Comparison of ENCODE assay signal across 25 mouse cellular contexts in genomic region chr19:40333081-40333480, GRCm38 (mm10).
"Had no signal": no experiment of that assay in that cellular context is flagged by ENCODE, and none has a peak within 500 bp of the region (broad histone marks: within the 10 kb centered on the region; RNA-seq: fewer than 3 reads in every experiment).

No protein-coding gene starts in this region.

- ATAC-seq: forebrain, embryonic 16.5 days; hindbrain, embryonic 16.5 days; inflammation-experienced regulatory T-cells, adult 6 months; intestine, embryonic 15.5 days; intestine, postnatal 0 days; liver, postnatal 0 days had no signal

- H3K27me3 ChIP-seq: heart, embryonic 15.5 days; hindbrain, embryonic 12.5 days; intestine, embryonic 15.5 days; limb, embryonic 12.5 days; liver, embryonic 13.5 days; liver, embryonic 15.5 days had no signal

- H3K27ac ChIP-seq: hindbrain, embryonic 10.5 days; hindbrain, embryonic 12.5 days; hindbrain, embryonic 14.5 days; intestine, embryonic 15.5 days; layer of hippocampus, adult 2 months; left cerebral cortex, adult 2 months; limb, embryonic 10.5 days; limb, embryonic 12.5 days; liver, embryonic 13.5 days; liver, embryonic 15.5 days had no signal

- H3K4me2 ChIP-seq: heart, embryonic 15.5 days; hindbrain, embryonic 12.5 days; hindbrain, embryonic 14.5 days; intestine, embryonic 15.5 days; limb, embryonic 12.5 days; liver, embryonic 11.5 days; liver, embryonic 13.5 days; liver, embryonic 15.5 days had no signal

- H3K9ac ChIP-seq: heart, embryonic 15.5 days; hindbrain, embryonic 12.5 days; hindbrain, embryonic 14.5 days; intestine, embryonic 15.5 days; limb, embryonic 12.5 days; liver, embryonic 13.5 days; liver, embryonic 15.5 days; liver, postnatal 0 days had no signal

- H3K4me1 ChIP-seq: hindbrain, embryonic 12.5 days; limb, embryonic 10.5 days; limb, embryonic 12.5 days; liver, embryonic 15.5 days had no signal

- H3K9me3 ChIP-seq: heart, embryonic 15.5 days; hindbrain, embryonic 10.5 days; hindbrain, embryonic 12.5 days; intestine, embryonic 15.5 days; limb, embryonic 10.5 days; limb, embryonic 12.5 days; liver, embryonic 13.5 days; liver, embryonic 15.5 days had no signal

- H3K4me3 ChIP-seq: heart, embryonic 15.5 days; hindbrain, embryonic 10.5 days; hindbrain, embryonic 12.5 days; intestine, embryonic 15.5 days; layer of hippocampus, adult 2 months; left cerebral cortex, adult 2 months; limb, embryonic 10.5 days; limb, embryonic 12.5 days; liver, embryonic 13.5 days; liver, embryonic 15.5 days had no signal

- DNase-seq: gastrocnemius, postnatal 14 days; gastrocnemius, postnatal 36 days; kidney, adult 18-20 months; kidney, adult 8-10 months; kidney, postnatal 10 days; kidney, postnatal 25 days; kidney, postnatal 4 days; liver; liver, embryonic 13.5 days; liver, postnatal 0 days had no signal

- H3K36me3 ChIP-seq: hindbrain, embryonic 10.5 days; hindbrain, embryonic 12.5 days; intestine, embryonic 15.5 days; limb, embryonic 10.5 days; limb, embryonic 12.5 days had no signal
